Mouse (Mus musculus) olfactory bulb, adult 2 months (tissue): ENCODE measurements at regions not wholly inside any gene's neighbourhood (a gene's known extent, or its start where the extent isn't known, plus 50 kb on each side); places are given as distances from the start of the nearest gene placed in this dataset.

Experiments used
- CTCF ChIP-seq: fragments of 200-500 bp; IDR thresholded peaks from 2 replicates; pipeline ENCODE4 v1.5.1; 2012; ENCODE audit warnings: low read depth, mild to moderate bottlenecking, low read length, moderate library complexity; ENCODE audit not compliant: insufficient read depth
- POLR2A ChIP-seq: fragments of 200-500 bp; IDR thresholded peaks from 2 replicates; pipeline ENCODE4 v1.6.1; 2012; ENCODE audit warnings: mild to moderate bottlenecking, low read depth, low read length, moderate library complexity; ENCODE audit not compliant: insufficient read depth

- TF ChIP-seq CTCF, result no peak
- TF ChIP-seq POLR2A, result no peak
Measured at GRCm38 (mm10) chr6:17186604-17187003, 94.4 kb upstream of the Cav2 start.
